Mouse (Mus musculus) limb, embryonic 15.5 days (tissue): ENCODE data around the gene Calhm6. TPM values are rescaled to one million over a fixed set of nuclear protein-coding genes. Genes with fewer than 3 reads are reported as not detected.

Source experiments
- ATAC-seq: fragments of 200-750 bp; cut with Nextera tagmentation; 2 replicates; pipeline ENCODE4 v1.8.0; 2017; ENCODE audit warnings: low read depth, moderate TSS enrichment; ENCODE audit not compliant: insufficient number of reproducible peaks, low FRiP score, low TSS enrichment
- H3K27ac ChIP-seq: fragments of 300-500 bp; sonication (generic); 2 replicates; pipeline ENCODE4 v1.5.1; 2015; ENCODE audit warnings: moderate library complexity, mild to moderate bottlenecking, inconsistent platforms
- H3K27me3 ChIP-seq: fragments of 300-500 bp; sonication (generic); 2 replicates; pipeline ENCODE4 v1.6.1; 2015; ENCODE audit warnings: inconsistent platforms
- H3K36me3 ChIP-seq: fragments of 300-500 bp; sonication (generic); 2 replicates; pipeline ENCODE4 v1.6.1; 2015; ENCODE audit warnings: inconsistent platforms
- H3K4me1 ChIP-seq: fragments of 300-500 bp; sonication (generic); 2 replicates; pipeline ENCODE4 v1.6.1; 2015; ENCODE audit warnings: inconsistent platforms
- H3K4me2 ChIP-seq: fragments of 300-500 bp; sonication (generic); 2 replicates; pipeline ENCODE4 v1.6.1; 2015; ENCODE audit warnings: mild to moderate bottlenecking, inconsistent platforms
- H3K4me3 ChIP-seq: fragments of 300-500 bp; sonication (generic); 2 replicates; pipeline ENCODE4 v1.5.1; 2015; ENCODE audit warnings: mild to moderate bottlenecking, inconsistent platforms
- H3K9ac ChIP-seq: fragments of 300-500 bp; sonication (generic); 2 replicates; pipeline ENCODE4 v1.6.1; 2015; ENCODE audit warnings: inconsistent platforms
- H3K9me3 ChIP-seq: fragments of 300-500 bp; sonication (generic); 2 replicates; pipeline ENCODE4 v1.6.1; 2016; ENCODE audit warnings: inconsistent platforms
- WGBS: fragments of 180-500 bp; shearing (Covaris S2); methylation state at CpG from one replicate; pipeline ENCODE4 v1.1.7; 2015; 5-methylcytosine and 5-hydroxymethylcytosine counted together
- polyA plus RNA-seq: library from polyadenylated mRNA; unstranded; fragments of >200 nt; fragmentation: Nextera tagmentation; extraction: Ambion mirVana; gene quantifications from 2 replicates; pipeline ENCODE4 v1.2.1, GENCODE M21; 2015

Gene Calhm6
- polyA plus RNA-seq, 1 experiment from 2014 or later = 0.59 TPM

GRCm38 (mm10) chr10:34095147-34095546, 32.6 kb downstream of the Calhm6 start:
- H3K9ac ChIP-seq = no peak overlapping the region
- 64% methylated on average over 2 of the region's 2 CpGs for WGBS
- H3K4me1 ChIP-seq = no peaks in the 10 kb centered on the region
- no peak overlapping the region for H3K4me3 ChIP-seq
- H3K27me3 ChIP-seq = no peaks in the 10 kb centered on the region
- no peak overlapping the region for H3K4me2 ChIP-seq
- H3K9me3 ChIP-seq = no peaks in the 10 kb centered on the region
- H3K27ac ChIP-seq = no peak overlapping the region
- no peaks in the 10 kb centered on the region for H3K36me3 ChIP-seq
- ATAC-seq = no peak

GRCm38 (mm10) chr10:34091888-34092287, 35.9 kb downstream of the Calhm6 start:
- H3K4me3 ChIP-seq = no peak overlapping the region
- H3K27ac ChIP-seq = no peak overlapping the region
- ATAC-seq = no peak
- H3K4me2 ChIP-seq = no peak overlapping the region
- H3K9me3 ChIP-seq = no peaks in the 10 kb centered on the region
- WGBS = 63% methylated on average over 5 of the region's 5 CpGs
- H3K36me3 ChIP-seq = no peaks in the 10 kb centered on the region
- H3K9ac ChIP-seq = no peak overlapping the region
- H3K27me3 ChIP-seq = no peaks in the 10 kb centered on the region
- H3K4me1 ChIP-seq = no peaks in the 10 kb centered on the region

- whole genome bisulfite sequencing = 86% methylated on average over 1 of the region's 1 CpGs
- ATAC-seq = no peak
Observed at GRCm38 (mm10) chr10:34090481-34090880, 37.3 kb downstream of the Calhm6 start.

GRCm38 (mm10) chr10:34089517-34089916, 38.3 kb downstream of the Calhm6 start:
- Histone ChIP-seq H3K36me3 (no peaks in the 10 kb centered on the region), H3K9ac (no peak overlapping the region), H3K9me3 (no peaks in the 10 kb centered on the region), H3K4me2 (no peak overlapping the region), H3K27me3 (no peaks in the 10 kb centered on the region), H3K4me1 (no peaks in the 10 kb centered on the region), H3K4me3 (no peak overlapping the region), H3K27ac (no peak overlapping the region)
- 54% methylated on average over 3 of the region's 3 CpGs for WGBS
- no peak for ATAC-seq

More at GRCm38 (mm10) chr10:34090481-34090880, 37.3 kb downstream of the Calhm6 start:
- H3K4me3 ChIP-seq = no peak overlapping the region
- H3K9ac ChIP-seq = no peak overlapping the region
- H3K36me3 ChIP-seq = no peaks in the 10 kb centered on the region
- no peaks in the 10 kb centered on the region for H3K9me3 ChIP-seq
- H3K4me1 ChIP-seq = no peaks in the 10 kb centered on the region
- H3K4me2 ChIP-seq = no peak overlapping the region
- H3K27ac ChIP-seq = no peak overlapping the region
- no peaks in the 10 kb centered on the region for H3K27me3 ChIP-seq

- Histone ChIP-seq H3K4me2 (no peak overlapping the region), H3K27me3 (no peaks in the 10 kb centered on the region), H3K9ac (no peak overlapping the region), H3K36me3 (no peaks in the 10 kb centered on the region), H3K4me3 (no peak overlapping the region), H3K9me3 (no peaks in the 10 kb centered on the region), H3K27ac (no peak overlapping the region), H3K4me1 (no peaks in the 10 kb centered on the region)
- 84% methylated on average over 2 of the region's 2 CpGs for WGBS
- no peak for ATAC-seq
Observed at GRCm38 (mm10) chr10:34088515-34088914, 39.3 kb downstream of the Calhm6 start.

- no peak overlapping the region for H3K27ac ChIP-seq
- H3K36me3 ChIP-seq = no peaks in the 10 kb centered on the region
- no peak overlapping the region for H3K9ac ChIP-seq
- H3K4me1 ChIP-seq = no peaks in the 10 kb centered on the region
- H3K4me3 ChIP-seq = no peak overlapping the region
- 88% methylated on average over 1 of the region's 1 CpGs for WGBS
- no peaks in the 10 kb centered on the region for H3K9me3 ChIP-seq
- no peaks in the 10 kb centered on the region for H3K27me3 ChIP-seq
- ATAC-seq = no peak
- H3K4me2 ChIP-seq = no peak overlapping the region
Observed at GRCm38 (mm10) chr10:34086514-34086913, 41.3 kb downstream of the Calhm6 start.

Other genes starting within 250 kb of the Calhm6 start
- 0.05 TPM in 1 of 2 replicates, not detected in the other for gene Rsph4a, start 222.9 kb downstream of the Calhm6 start, polyA plus RNA-seq
- gene Zup1, start 176.7 kb downstream of the Calhm6 start, polyA plus RNA-seq = 21.2 and 21.7 TPM in 2 replicates
- gene Rwdd1, start 108.4 kb downstream of the Calhm6 start, polyA plus RNA-seq = 116 and 118 TPM in 2 replicates
- gene Trappc3l, start 90.4 kb downstream of the Calhm6 start, polyA plus RNA-seq = not detected in 2 replicates
- not detected in 2 replicates for gene Calhm4, start 83.7 kb downstream of the Calhm6 start, polyA plus RNA-seq
- gene Calhm5, start 31.5 kb downstream of the Calhm6 start, polyA plus RNA-seq = 0.78 and 0.87 TPM in 2 replicates
- gene Dse, start 79.7 kb upstream of the Calhm6 start, polyA plus RNA-seq = 35.5 and 39.0 TPM in 2 replicates
- 81.0 and 83.2 TPM in 2 replicates for gene Tspyl1, start 154.2 kb upstream of the Calhm6 start, polyA plus RNA-seq
- 15.3 and 17.0 TPM in 2 replicates for gene Tspyl4, start 169.5 kb upstream of the Calhm6 start, polyA plus RNA-seq